Mouse (Mus musculus) forebrain, postnatal 0 days (tissue): ENCODE measurements around the gene Pa2g4. TPM values are rescaled to one million over a fixed set of nuclear protein-coding genes. Genes with fewer than 3 reads are reported as not detected.
A peak's percentile ranks its signal among the peaks of the same experiment; 100 is the strongest.

Experiments used
- ATAC-seq: fragments of 200-750 bp; cut with Nextera tagmentation; 2 replicates; pipeline ENCODE4 v1.8.0; 2017; ENCODE audit warnings: mild to moderate bottlenecking, moderate library complexity
- DNase-seq: peaks from one replicate; pipeline ENCODE4 v3.0.0-alpha.2; 2015
- H3K27ac ChIP-seq: fragments of 300-500 bp; sonication (generic); 2 replicates; pipeline ENCODE4 v1.5.1; 2014; ENCODE audit warnings: low read depth, mild to moderate bottlenecking, antibody characterized with exemption, low read length, moderate library complexity, mixed read lengths
- H3K27me3 ChIP-seq: fragments of 300-500 bp; sonication (generic); 2 replicates; pipeline ENCODE4 v1.6.1; 2014; ENCODE audit warnings: mild to moderate bottlenecking, low read length, mixed read lengths; ENCODE audit not compliant: insufficient read depth
- H3K36me3 ChIP-seq: fragments of 300-500 bp; sonication (generic); 2 replicates; pipeline ENCODE4 v1.6.1; 2014; ENCODE audit warnings: mild to moderate bottlenecking, moderate library complexity; ENCODE audit not compliant: insufficient read depth
- H3K4me1 ChIP-seq: fragments of 300-500 bp; sonication (generic); 2 replicates; pipeline ENCODE4 v1.6.1; 2014; ENCODE audit warnings: antibody characterized with exemption; ENCODE audit not compliant: insufficient read depth
- H3K4me2 ChIP-seq: fragments of 300-500 bp; sonication (generic); 2 replicates; pipeline ENCODE4 v1.6.1; 2014; ENCODE audit warnings: low read depth, mild to moderate bottlenecking, moderate library complexity
- H3K4me3 ChIP-seq: fragments of 300-500 bp; sonication (generic); 2 replicates; pipeline ENCODE4 v1.5.1; 2014; ENCODE audit warnings: low read depth, low read length, mixed read lengths
- H3K9ac ChIP-seq: fragments of 300-500 bp; sonication (generic); 2 replicates; pipeline ENCODE4 v1.6.1; 2014; ENCODE audit warnings: mild to moderate bottlenecking
- H3K9me3 ChIP-seq: fragments of 300-500 bp; sonication (generic); 2 replicates; pipeline ENCODE4 v1.6.1; 2016; ENCODE audit warnings: low read length
- CTCF ChIP-seq: sonication (generic); IDR thresholded peaks from 2 replicates; pipeline ENCODE4 v1.5.1; 2016; ENCODE audit warnings: antibody characterized with exemption, control low read depth, low read depth
- WGBS: fragments of 180-500 bp; shearing (Covaris S2); extraction: QIAGEN DNeasy Blood & Tissue Kit; methylation state at CpG from one replicate; pipeline ENCODE4 v1.1.7; 2014; 5-methylcytosine and 5-hydroxymethylcytosine counted together
- polyA plus RNA-seq: library from polyadenylated mRNA; unstranded; fragments of >200 nt; fragmentation: Nextera tagmentation; extraction: Ambion mirVana; gene quantifications from 2 replicates; pipeline ENCODE4 v1.2.1, GENCODE M21; 2015
- total RNA-seq: library from RNA; depleted of rRNA; stranded (reverse); fragments of >200 nt; gene quantifications from 2 replicates; pipeline ENCODE4 v1.2.3, GENCODE M21; 2014

Gene Pa2g4
- total and polyA plus RNA-seq, 2 experiments from 2014 or later, result 122 to 128 TPM

GRCm38 (mm10) chr10:128588775-128589463, 23.1 kb upstream of the Pa2g4 start:
- WGBS, result 5% methylated on average over 23 of the region's 23 CpGs
- H3K4me3 ChIP-seq, result peak overlapping the region; percentile 58
- no peak overlapping the region for H3K27ac ChIP-seq
- TF ChIP-seq CTCF, result no peak
- no peaks in the 10 kb centered on the region for H3K9me3 ChIP-seq
- peak overlapping the region; percentile 51 for H3K9ac ChIP-seq
- H3K4me1 ChIP-seq, result no peaks in the 10 kb centered on the region
- H3K27me3 ChIP-seq, result peaks cover 18% of the 10 kb centered on the region
- DNase-seq (no peak), ATAC-seq (no peak)
- peak overlapping the region; percentile 96 for H3K4me2 ChIP-seq
- no peaks in the 10 kb centered on the region for H3K36me3 ChIP-seq

- peaks cover 18% of the 10 kb centered on the region for H3K27me3 ChIP-seq
- H3K9ac ChIP-seq, result no peak overlapping the region
- no peak for TF ChIP-seq CTCF
- H3K4me1 ChIP-seq, result no peaks in the 10 kb centered on the region
- no peaks in the 10 kb centered on the region for H3K9me3 ChIP-seq
- 6% methylated on average over 1 of the region's 1 CpGs for WGBS
- no peaks in the 10 kb centered on the region for H3K36me3 ChIP-seq
- H3K4me2 ChIP-seq, result no peak overlapping the region
- DNase-seq, result no peak
- no peak for ATAC-seq
- H3K4me3 ChIP-seq, result no peak overlapping the region
- H3K27ac ChIP-seq, result no peak overlapping the region
Observed at GRCm38 (mm10) chr10:128588136-128588535, 22.3 kb upstream of the Pa2g4 start.

GRCm38 (mm10) chr10:128587697-128588096, 21.9 kb upstream of the Pa2g4 start:
- H3K36me3 ChIP-seq, result no peaks in the 10 kb centered on the region
- H3K9me3 ChIP-seq, result no peaks in the 10 kb centered on the region
- ATAC-seq, result no peak

GRCm38 (mm10) chr10:128587120-128587519, 21.3 kb upstream of the Pa2g4 start:
- Histone ChIP-seq H3K27me3 (peaks cover 18% of the 10 kb centered on the region), H3K27ac (no peak overlapping the region), H3K4me2 (no peak overlapping the region), H3K9me3 (no peaks in the 10 kb centered on the region), H3K4me1 (no peaks in the 10 kb centered on the region), H3K4me3 (no peak overlapping the region), H3K9ac (no peak overlapping the region), H3K36me3 (no peaks in the 10 kb centered on the region)
- ATAC-seq, result no peak
- no peak for DNase-seq
- no peak for TF ChIP-seq CTCF
- 47% methylated on average over 4 of the region's 4 CpGs for WGBS

More at GRCm38 (mm10) chr10:128587697-128588096, 21.9 kb upstream of the Pa2g4 start:
- Histone ChIP-seq H3K27me3 (peaks cover 18% of the 10 kb centered on the region), H3K27ac (no peak overlapping the region), H3K4me2 (no peak overlapping the region), H3K4me3 (no peak overlapping the region), H3K9ac (no peak overlapping the region), H3K4me1 (no peaks in the 10 kb centered on the region)
- no peak for TF ChIP-seq CTCF
- no peak for DNase-seq
- 52% methylated on average over 8 of the region's 8 CpGs for WGBS

- no peak for ATAC-seq
- H3K36me3 ChIP-seq, result no peaks in the 10 kb centered on the region
- no peak overlapping the region for H3K4me3 ChIP-seq
- 5% methylated on average over 1 of the region's 1 CpGs for WGBS
- no peak for DNase-seq
- H3K4me1 ChIP-seq, result no peaks in the 10 kb centered on the region
- TF ChIP-seq CTCF, result no peak
- H3K27ac ChIP-seq, result no peak overlapping the region
- H3K4me2 ChIP-seq, result no peak overlapping the region
- no peak overlapping the region for H3K9ac ChIP-seq
- H3K9me3 ChIP-seq, result no peaks in the 10 kb centered on the region
- peaks cover 18% of the 10 kb centered on the region for H3K27me3 ChIP-seq
Observed at GRCm38 (mm10) chr10:128586546-128586945, 20.8 kb upstream of the Pa2g4 start.

- Histone ChIP-seq H3K36me3 (no peaks in the 10 kb centered on the region), H3K9me3 (no peaks in the 10 kb centered on the region), H3K27ac (no peak overlapping the region), H3K4me2 (no peak overlapping the region), H3K9ac (no peak overlapping the region), H3K4me1 (no peaks in the 10 kb centered on the region), H3K27me3 (peaks cover 17% of the 10 kb centered on the region), H3K4me3 (no peak overlapping the region)
- 8% methylated on average over 4 of the region's 4 CpGs for WGBS
- no peak for ATAC-seq
- TF ChIP-seq CTCF, result no peak
- DNase-seq, result no peak
Observed at GRCm38 (mm10) chr10:128584386-128584785, 18.6 kb upstream of the Pa2g4 start.

GRCm38 (mm10) chr10:128583644-128584043, 17.9 kb upstream of the Pa2g4 start:
- Histone ChIP-seq H3K4me1 (no peaks in the 10 kb centered on the region), H3K4me3 (no peak overlapping the region), H3K9ac (no peak overlapping the region), H3K27me3 (peaks cover 9% of the 10 kb centered on the region), H3K36me3 (no peaks in the 10 kb centered on the region), H3K9me3 (no peaks in the 10 kb centered on the region), H3K4me2 (no peak overlapping the region), H3K27ac (no peak overlapping the region)
- 31% methylated on average over 7 of the region's 7 CpGs for WGBS
- ATAC-seq (no peak), DNase-seq (no peak)
- TF ChIP-seq CTCF, result no peak
